Mouse (Mus musculus): ENCODE measurements around the gene Irf2bp1. TPM values are rescaled to one million over a fixed set of nuclear protein-coding genes. Genes with fewer than 3 reads are reported as not detected.
A peak's percentile ranks its signal among the peaks of the same experiment; 100 is the strongest.

Gene Irf2bp1
- polyA plus RNA-seq, 1 experiment from 2014 or later: 25.7 TPM

- peak overlapping the region; percentile 89 for H3K27ac ChIP-seq (replicated peaks)
- WGBS: 51% methylated on average over 4 of the region's 4 CpGs
- H3K36me3 ChIP-seq (replicated peaks): peaks cover 33% of the 10 kb centered on the region
- no peaks in the 10 kb centered on the region for H3K9me3 ChIP-seq
- H3K4me3 ChIP-seq: peak overlapping the region; percentile 54
- H3K27me3 ChIP-seq (replicated peaks; ENCODE audit: low read depth, poor library complexity, severe bottlenecking): no peaks in the 10 kb centered on the region
- H3K4me1 ChIP-seq: peaks cover 55% of the 10 kb centered on the region
- no peak for DNase-seq (ENCODE audit: low spot score)
Measured at GRCm38 (mm10) chr7:19002115-19002514, 1.7 kb upstream of the Irf2bp1 start.

GRCm38 (mm10) chr7:19002848-19003498 lies 871 bp upstream of the Irf2bp1 start:
- Histone ChIP-seq H3K27ac (replicated peaks) (peak overlapping the region; percentile 89), H3K4me1 (peaks cover 60% of the 10 kb centered on the region), H3K27me3 (replicated peaks; ENCODE audit: low read depth, poor library complexity, severe bottlenecking) (no peaks in the 10 kb centered on the region), H3K9me3 (no peaks in the 10 kb centered on the region), H3K36me3 (replicated peaks) (peaks cover 33% of the 10 kb centered on the region), H3K4me3 (peak overlapping the region; percentile 54)
- 1% methylated on average over 17 of the region's 17 CpGs for WGBS
- DNase-seq (ENCODE audit: low spot score): peak; percentile 79

GRCm38 (mm10) chr7:19004631-19005079 lies 811 bp downstream of the Irf2bp1 start:
- Histone ChIP-seq H3K9me3 (no peaks in the 10 kb centered on the region), H3K27me3 (replicated peaks; ENCODE audit: low read depth, poor library complexity, severe bottlenecking) (no peaks in the 10 kb centered on the region), H3K4me3 (peak overlapping the region; percentile 72), H3K4me1 (peaks cover 57% of the 10 kb centered on the region), H3K27ac (replicated peaks) (peak overlapping the region; percentile 93), H3K36me3 (replicated peaks) (peaks cover 33% of the 10 kb centered on the region)
- peak; percentile 49 for DNase-seq (ENCODE audit: low spot score)
- 8% methylated on average over 34 of the region's 34 CpGs for WGBS

- 0 out of 2 replicates have a peak overlapping the region, but pooled peaks have one; percentile 7 for H3K27ac ChIP-seq (replicated peaks)
- H3K4me3 ChIP-seq: peak overlapping the region; percentile 72
- H3K27me3 ChIP-seq (replicated peaks; ENCODE audit: low read depth, poor library complexity, severe bottlenecking): no peaks in the 10 kb centered on the region
- peaks cover 33% of the 10 kb centered on the region for H3K36me3 ChIP-seq (replicated peaks)
- DNase-seq (ENCODE audit: low spot score): no peak
- WGBS: 82% methylated on average over 34 of the region's 34 CpGs
- peaks cover 56% of the 10 kb centered on the region for H3K4me1 ChIP-seq
- H3K9me3 ChIP-seq: no peaks in the 10 kb centered on the region
Measured at GRCm38 (mm10) chr7:19005417-19006121, 1.7 kb downstream of the Irf2bp1 start.

- peak; percentile 85 for DNase-seq (ENCODE audit: low spot score)
- WGBS: 11% methylated on average over 12 of the region's 12 CpGs
- Histone ChIP-seq H3K4me3 (peak overlapping the region; percentile 72), H3K4me1 (peaks cover 48% of the 10 kb centered on the region), H3K27me3 (replicated peaks; ENCODE audit: low read depth, poor library complexity, severe bottlenecking) (no peaks in the 10 kb centered on the region), H3K9me3 (no peaks in the 10 kb centered on the region), H3K27ac (replicated peaks) (no peak overlapping the region), H3K36me3 (replicated peaks) (peaks cover 33% of the 10 kb centered on the region)
Measured at GRCm38 (mm10) chr7:19006476-19006875, 2.6 kb downstream of the Irf2bp1 start.

- 82% methylated on average over 13 of the region's 13 CpGs for WGBS
- DNase-seq (ENCODE audit: low spot score): no peak
- Histone ChIP-seq H3K4me3 (peak overlapping the region; percentile 72; the same call in 1 of the 2 replicates), H3K4me1 (peaks cover 49% of the 10 kb centered on the region), H3K36me3 (replicated peaks) (peaks cover 33% of the 10 kb centered on the region), H3K9me3 (no peaks in the 10 kb centered on the region), H3K27me3 (replicated peaks; ENCODE audit: low read depth, poor library complexity, severe bottlenecking) (no peaks in the 10 kb centered on the region), H3K27ac (replicated peaks) (no peak overlapping the region)
Measured at GRCm38 (mm10) chr7:19007026-19007977, 3.5 kb downstream of the Irf2bp1 start.

GRCm38 (mm10) chr7:19010581-19010980 lies 6.7 kb downstream of the Irf2bp1 start:
- DNase-seq (ENCODE audit: low spot score): no peak
- Histone ChIP-seq H3K4me3 (no peak overlapping the region), H3K27ac (replicated peaks) (no peak overlapping the region), H3K9me3 (no peaks in the 10 kb centered on the region), H3K4me1 (peaks cover 43% of the 10 kb centered on the region), H3K36me3 (replicated peaks) (peaks cover 23% of the 10 kb centered on the region), H3K27me3 (replicated peaks; ENCODE audit: low read depth, poor library complexity, severe bottlenecking) (no peaks in the 10 kb centered on the region)
- WGBS: 86% methylated on average over 7 of the region's 7 CpGs

- Histone ChIP-seq H3K4me1 (peaks cover 29% of the 10 kb centered on the region), H3K36me3 (replicated peaks) (peaks cover 9% of the 10 kb centered on the region), H3K9me3 (no peaks in the 10 kb centered on the region), H3K4me3 (peak overlapping the region; percentile 53), H3K27ac (replicated peaks) (peak overlapping the region; percentile 85), H3K27me3 (replicated peaks; ENCODE audit: low read depth, poor library complexity, severe bottlenecking) (no peaks in the 10 kb centered on the region)
- WGBS: 1% methylated on average over 31 of the region's 31 CpGs
- peak; percentile 53 for DNase-seq (ENCODE audit: low spot score)
Measured at GRCm38 (mm10) chr7:19012025-19012621, 8.3 kb downstream of the Irf2bp1 start.

GRCm38 (mm10) chr7:19012882-19013281 lies 9.0 kb downstream of the Irf2bp1 start:
- no peak overlapping the region for H3K4me3 ChIP-seq
- H3K27me3 ChIP-seq (replicated peaks; ENCODE audit: low read depth, poor library complexity, severe bottlenecking): no peaks in the 10 kb centered on the region
- H3K9me3 ChIP-seq: no peaks in the 10 kb centered on the region
- peaks cover 2% of the 10 kb centered on the region; the same call in 1 of the 2 replicates for H3K36me3 ChIP-seq (replicated peaks)
- H3K4me1 ChIP-seq: peaks cover 23% of the 10 kb centered on the region
- no peak overlapping the region for H3K27ac ChIP-seq (replicated peaks)
- DNase-seq (ENCODE audit: low spot score): no peak
- 33% methylated on average over 2 of the region's 2 CpGs for WGBS

GRCm38 (mm10) chr7:19014452-19014851 lies 10.6 kb downstream of the Irf2bp1 start:
- H3K36me3 ChIP-seq (replicated peaks): no peaks in the 10 kb centered on the region
- WGBS: 65% methylated on average over 15 of the region's 15 CpGs
- no peak for DNase-seq (ENCODE audit: low spot score)
- H3K27me3 ChIP-seq (replicated peaks; ENCODE audit: low read depth, poor library complexity, severe bottlenecking): no peaks in the 10 kb centered on the region
- peaks cover 23% of the 10 kb centered on the region for H3K4me1 ChIP-seq
- H3K27ac ChIP-seq (replicated peaks): no peak overlapping the region
- no peaks in the 10 kb centered on the region for H3K9me3 ChIP-seq
- no peak overlapping the region for H3K4me3 ChIP-seq

GRCm38 (mm10) chr7:19016042-19016441 lies 12.2 kb downstream of the Irf2bp1 start:
- H3K27me3 ChIP-seq (replicated peaks; ENCODE audit: low read depth, poor library complexity, severe bottlenecking): peaks cover 13% of the 10 kb centered on the region
- no peaks in the 10 kb centered on the region for H3K9me3 ChIP-seq
- no peak for DNase-seq (ENCODE audit: low spot score)
- no peak overlapping the region for H3K27ac ChIP-seq (replicated peaks)
- no peaks in the 10 kb centered on the region for H3K36me3 ChIP-seq (replicated peaks)
- WGBS: 91% methylated on average over 4 of the region's 4 CpGs
- peaks cover 23% of the 10 kb centered on the region for H3K4me1 ChIP-seq
- H3K4me3 ChIP-seq: no peak overlapping the region

- DNase-seq (ENCODE audit: low spot score): no peak
- H3K36me3 ChIP-seq (replicated peaks): no peaks in the 10 kb centered on the region
Measured at GRCm38 (mm10) chr7:19017909-19018308, 14.1 kb downstream of the Irf2bp1 start.

More at GRCm38 (mm10) chr7:19017909-19018308, 14.1 kb downstream of the Irf2bp1 start:
- Histone ChIP-seq H3K27me3 (replicated peaks; ENCODE audit: low read depth, poor library complexity, severe bottlenecking) (peaks cover 31% of the 10 kb centered on the region), H3K27ac (replicated peaks) (no peak overlapping the region), H3K4me3 (no peak overlapping the region), H3K4me1 (peaks cover 8% of the 10 kb centered on the region), H3K9me3 (no peaks in the 10 kb centered on the region)
- WGBS: 90% methylated on average over 7 of the region's 7 CpGs
